Mouse (Mus musculus) neural tube, embryonic 14.5 days (tissue): Measurements from ENCODE around the gene Agtpbp1. TPM values are rescaled to one million over a fixed set of nuclear protein-coding genes. Genes with fewer than 3 reads are reported as not detected.

Experiments
- ATAC-seq: fragments of 200-750 bp; cut with Nextera tagmentation; 2 replicates; pipeline ENCODE4 v1.8.0; 2017; ENCODE audit warnings: low read depth, mild to moderate bottlenecking, moderate TSS enrichment, moderate library complexity
- H3K27ac ChIP-seq: fragments of 300-500 bp; sonication (generic); 2 replicates; pipeline ENCODE4 v1.5.1; 2014; ENCODE audit warnings: low read depth, mild to moderate bottlenecking, control low read depth, low read length, moderate library complexity, mixed read lengths
- H3K27me3 ChIP-seq: fragments of 300-500 bp; sonication (generic); 2 replicates; pipeline ENCODE4 v1.6.1; 2014; ENCODE audit warnings: low read length; ENCODE audit not compliant: control insufficient read depth, insufficient read depth
- H3K36me3 ChIP-seq: fragments of 300-500 bp; sonication (generic); 2 replicates; pipeline ENCODE4 v1.6.1; 2014; ENCODE audit warnings: low read length, mixed read lengths; ENCODE audit not compliant: control insufficient read depth, insufficient read depth
- H3K4me1 ChIP-seq: fragments of 300-500 bp; sonication (generic); 2 replicates; pipeline ENCODE4 v1.6.1; 2014; ENCODE audit warnings: low read length; ENCODE audit not compliant: control insufficient read depth, insufficient read depth
- H3K4me2 ChIP-seq: fragments of 300-500 bp; sonication (generic); 2 replicates; pipeline ENCODE4 v1.6.1; 2014; ENCODE audit warnings: mild to moderate bottlenecking, low read depth, low read length, control low read depth
- H3K4me3 ChIP-seq: fragments of 300-500 bp; sonication (generic); 2 replicates; pipeline ENCODE4 v1.5.1; 2014; ENCODE audit warnings: low read depth, low read length, control low read depth, mixed read lengths
- H3K9ac ChIP-seq: fragments of 300-500 bp; sonication (generic); replicated peaks from 2 replicates; pipeline ENCODE4 v1.6.1; 2014; ENCODE audit warnings: low read depth, mild to moderate bottlenecking, control low read depth, low read length, mixed read lengths
- H3K9me3 ChIP-seq: fragments of 300-500 bp; sonication (generic); 2 replicates; pipeline ENCODE4 v1.6.1; 2016; ENCODE audit warnings: low read length; ENCODE audit not compliant: control insufficient read depth
- WGBS: fragments of 180-500 bp; shearing (Covaris S2); extraction: QIAGEN DNeasy Blood & Tissue Kit; methylation state at CpG from one replicate; pipeline ENCODE4 v1.1.7; 2014; 5-methylcytosine and 5-hydroxymethylcytosine counted together
- polyA plus RNA-seq: library from polyadenylated mRNA; unstranded; fragments of >200 nt; fragmentation: Nextera tagmentation; extraction: Ambion mirVana; gene quantifications from 2 replicates; pipeline ENCODE4 v1.2.1, GENCODE M21; 2014

The Agtpbp1 gene
- 97.3 and 112 TPM in 2 replicates for polyA plus RNA-seq

- peaks cover 22% of the 10 kb centered on the region for H3K4me1 ChIP-seq
- ATAC-seq = peak; percentile 98
- H3K9ac ChIP-seq = peak within 1 kb of the TSS; percentile 88
- WGBS = under 1% methylated on average over 77 of the region's 83 CpGs
- peak within 1 kb of the TSS; percentile 80 for H3K27ac ChIP-seq
- H3K4me2 ChIP-seq = peak within 1 kb of the TSS; percentile 93
- no peaks in the 10 kb centered on the region for H3K9me3 ChIP-seq
- H3K36me3 ChIP-seq = peaks cover 8% of the 10 kb centered on the region
- no peaks in the 10 kb centered on the region for H3K27me3 ChIP-seq
- peak within 1 kb of the TSS; percentile 92 for H3K4me3 ChIP-seq
These were observed at the start of gene Agtpbp1, which contains the start of gene Naa35 for GRCm38 (mm10) chr13:59584947-59585647. Gene Agtpbp1 (minus strand): TSS chr13:59585227. Gene Naa35 (plus strand): TSS chr13:59585259.

- Histone ChIP-seq H3K36me3 (peaks cover 75% of the 10 kb centered on the region), H3K4me2 (no peak overlapping the region), H3K4me3 (no peak overlapping the region), H3K9me3 (no peaks in the 10 kb centered on the region), H3K27ac (no peak overlapping the region), H3K9ac (no peak overlapping the region), H3K27me3 (no peaks in the 10 kb centered on the region), H3K4me1 (no peaks in the 10 kb centered on the region)
- 82% methylated on average over 5 of the region's 5 CpGs for WGBS
- no peak for ATAC-seq
These were observed 49.6 kb upstream of the Agtpbp1 start for GRCm38 (mm10) chr13:59634637-59635036.

DNA sequence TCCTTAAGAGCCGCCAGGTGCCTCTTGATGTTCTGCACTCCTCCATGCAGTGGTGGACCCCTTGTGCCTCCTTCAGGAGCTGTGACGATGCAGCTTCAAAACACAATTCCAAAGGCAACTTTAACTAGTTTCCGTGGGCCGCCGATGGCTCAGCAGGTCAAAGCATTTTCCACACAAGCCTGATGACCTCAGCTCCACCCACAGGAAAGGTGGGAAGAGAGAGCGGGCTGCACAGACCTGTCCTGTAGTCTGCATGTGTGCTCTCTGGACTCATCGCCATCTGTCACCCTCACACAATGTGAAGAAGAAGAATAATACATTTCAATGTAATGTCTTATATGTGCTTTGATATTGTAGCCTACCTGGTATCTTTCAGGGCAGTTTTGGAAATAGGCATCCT, 41.7 kb upstream of the Agtpbp1 start:
- H3K36me3 ChIP-seq = peaks cover 66% of the 10 kb centered on the region
- 95% methylated on average over 7 of the region's 7 CpGs for WGBS

GRCm38 (mm10) chr13:59624903-59625302, 39.9 kb upstream of the Agtpbp1 start:
- H3K4me3 ChIP-seq = no peak overlapping the region
- WGBS = 88% methylated on average over 5 of the region's 5 CpGs
- no peak overlapping the region for H3K4me2 ChIP-seq
- H3K27ac ChIP-seq = no peak overlapping the region
- H3K27me3 ChIP-seq = no peaks in the 10 kb centered on the region
- no peaks in the 10 kb centered on the region for H3K9me3 ChIP-seq
- ATAC-seq = no peak
- peaks cover 64% of the 10 kb centered on the region for H3K36me3 ChIP-seq
- no peaks in the 10 kb centered on the region for H3K4me1 ChIP-seq
- H3K9ac ChIP-seq = no peak overlapping the region

More for the DNA sequence above, 41.7 kb upstream of the Agtpbp1 start:
- no peak for ATAC-seq
- H3K9me3 ChIP-seq = no peaks in the 10 kb centered on the region
- H3K4me1 ChIP-seq = no peaks in the 10 kb centered on the region
- no peak overlapping the region for H3K9ac ChIP-seq
- no peak overlapping the region for H3K4me3 ChIP-seq
- H3K27ac ChIP-seq = no peak overlapping the region
- H3K4me2 ChIP-seq = no peak overlapping the region
- H3K27me3 ChIP-seq = no peaks in the 10 kb centered on the region

DNA sequence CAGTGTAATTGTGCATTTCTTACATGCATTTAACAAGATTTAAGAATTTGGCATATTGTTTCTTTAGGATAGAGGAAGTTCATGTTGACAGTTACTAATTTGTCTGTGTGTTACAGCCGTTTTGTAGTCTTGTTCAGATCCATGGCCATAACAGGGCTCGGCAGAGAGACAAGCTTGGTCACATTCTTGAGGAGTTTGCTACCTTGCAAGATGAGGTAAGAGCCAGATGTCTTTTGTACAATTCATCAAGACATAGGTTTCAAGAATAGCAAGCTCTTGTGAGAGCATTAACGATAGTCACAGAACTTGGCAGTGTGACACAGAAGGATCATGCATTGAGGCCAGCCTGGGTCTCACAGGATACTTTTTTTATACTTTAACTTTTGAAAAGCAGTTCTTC, 39.4 kb upstream of the Agtpbp1 start:
- H3K4me3 ChIP-seq = no peak overlapping the region
- peaks cover 62% of the 10 kb centered on the region for H3K36me3 ChIP-seq
- H3K4me2 ChIP-seq = no peak overlapping the region
- H3K4me1 ChIP-seq = no peaks in the 10 kb centered on the region
- no peaks in the 10 kb centered on the region for H3K27me3 ChIP-seq
- no peak overlapping the region for H3K27ac ChIP-seq
- no peaks in the 10 kb centered on the region for H3K9me3 ChIP-seq
- H3K9ac ChIP-seq = no peak overlapping the region
- 93% methylated on average over 3 of the region's 3 CpGs for WGBS
- no peak for ATAC-seq

DNA sequence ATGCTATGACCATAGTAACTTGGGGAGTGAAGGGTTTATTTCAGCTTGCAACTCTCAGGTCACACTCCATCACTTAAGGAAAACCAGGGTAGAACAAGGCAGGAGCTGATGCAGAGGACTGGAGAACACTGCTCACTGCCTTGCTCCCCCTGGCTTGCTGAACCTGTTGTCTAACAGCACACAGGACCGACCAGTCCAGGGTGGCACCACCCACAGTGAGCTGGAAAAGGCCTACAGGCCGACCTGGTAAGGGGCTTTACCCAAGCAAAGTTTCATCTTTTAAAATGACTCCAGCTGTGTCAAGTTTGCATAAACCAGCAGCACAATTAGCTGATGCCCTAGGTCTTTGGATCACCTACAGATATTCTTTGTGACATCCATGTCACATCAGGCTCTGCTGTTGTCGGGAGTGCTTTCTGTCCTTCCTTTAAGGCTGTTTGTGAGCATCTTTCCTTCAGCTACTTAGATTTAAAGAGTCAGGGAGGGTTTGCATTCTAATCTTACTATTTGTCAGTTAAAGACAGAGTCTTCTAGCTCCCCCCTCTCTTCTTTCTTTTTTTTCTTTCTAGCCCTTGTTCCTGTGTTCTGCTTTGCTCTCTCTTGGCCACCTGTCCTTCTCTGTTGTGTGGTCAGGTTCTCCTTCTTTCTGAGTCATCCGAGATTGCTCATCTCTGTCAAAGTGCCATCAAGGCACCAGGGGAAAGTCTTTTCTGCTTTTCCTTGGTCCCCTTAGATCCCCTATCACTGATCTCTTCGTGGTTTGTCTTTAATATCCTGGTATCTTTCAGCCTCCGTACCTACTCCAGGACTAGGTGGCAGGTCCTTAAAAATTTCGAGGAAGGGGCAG, 36.8 kb upstream of the Agtpbp1 start:
- Histone ChIP-seq H3K9ac (no peak overlapping the region), H3K27me3 (no peaks in the 10 kb centered on the region), H3K4me3 (no peak overlapping the region), H3K27ac (no peak overlapping the region), H3K4me1 (no peaks in the 10 kb centered on the region), H3K4me2 (no peak overlapping the region), H3K36me3 (peaks cover 70% of the 10 kb centered on the region), H3K9me3 (no peaks in the 10 kb centered on the region)
- ATAC-seq = no peak
- 94% methylated on average over 7 of the region's 7 CpGs for WGBS

- peaks cover 59% of the 10 kb centered on the region for H3K36me3 ChIP-seq
- H3K27me3 ChIP-seq = no peaks in the 10 kb centered on the region
- H3K9ac ChIP-seq = no peak overlapping the region
- ATAC-seq = no peak
- no peaks in the 10 kb centered on the region for H3K4me1 ChIP-seq
- H3K4me3 ChIP-seq = no peak overlapping the region
- WGBS = 90% methylated on average over 6 of the region's 6 CpGs
- H3K9me3 ChIP-seq = no peaks in the 10 kb centered on the region
- H3K27ac ChIP-seq = no peak overlapping the region
- no peak overlapping the region for H3K4me2 ChIP-seq
These were observed 33.4 kb upstream of the Agtpbp1 start for GRCm38 (mm10) chr13:59618463-59618862.

- Histone ChIP-seq H3K9ac (no peak overlapping the region), H3K27me3 (no peaks in the 10 kb centered on the region), H3K4me1 (no peaks in the 10 kb centered on the region), H3K4me2 (no peak overlapping the region), H3K4me3 (no peak overlapping the region), H3K36me3 (peaks cover 54% of the 10 kb centered on the region), H3K27ac (no peak overlapping the region), H3K9me3 (no peaks in the 10 kb centered on the region)
- no peak for ATAC-seq
- WGBS = 91% methylated on average over 4 of the region's 4 CpGs
These were observed 30.5 kb upstream of the Agtpbp1 start for GRCm38 (mm10) chr13:59615554-59615953.

GRCm38 (mm10) chr13:59615152-59615551, 30.1 kb upstream of the Agtpbp1 start:
- Histone ChIP-seq H3K36me3 (peaks cover 56% of the 10 kb centered on the region), H3K9me3 (no peaks in the 10 kb centered on the region), H3K4me2 (no peak overlapping the region), H3K4me3 (no peak overlapping the region), H3K9ac (no peak overlapping the region), H3K27ac (no peak overlapping the region), H3K4me1 (no peaks in the 10 kb centered on the region), H3K27me3 (no peaks in the 10 kb centered on the region)
- ATAC-seq = no peak
- 69% methylated on average over 4 of the region's 4 CpGs for WGBS
